Mouse (Mus musculus) heart, postnatal 0 days (tissue): ENCODE data around the gene Tbl2.

Source experiments
- CTCF ChIP-seq: IDR thresholded peaks from 2 replicates; pipeline ENCODE4 v1.5.1; 2016; ENCODE audit warnings: antibody characterized with exemption, control low read depth, low read depth
- EP300 ChIP-seq: IDR thresholded peaks from 2 replicates; pipeline ENCODE4 v1.6.1; 2016; ENCODE audit warnings: antibody characterized with exemption, low read depth

- TF ChIP-seq EP300 (no peak), CTCF (peak; percentile 44)
Measured at GRCm38 (mm10) chr5:135134534-135134933, 14.9 kb upstream of the Tbl2 start.
